ENCODE assay signal across 18 mouse cellular contexts in the genomic region with DNA sequence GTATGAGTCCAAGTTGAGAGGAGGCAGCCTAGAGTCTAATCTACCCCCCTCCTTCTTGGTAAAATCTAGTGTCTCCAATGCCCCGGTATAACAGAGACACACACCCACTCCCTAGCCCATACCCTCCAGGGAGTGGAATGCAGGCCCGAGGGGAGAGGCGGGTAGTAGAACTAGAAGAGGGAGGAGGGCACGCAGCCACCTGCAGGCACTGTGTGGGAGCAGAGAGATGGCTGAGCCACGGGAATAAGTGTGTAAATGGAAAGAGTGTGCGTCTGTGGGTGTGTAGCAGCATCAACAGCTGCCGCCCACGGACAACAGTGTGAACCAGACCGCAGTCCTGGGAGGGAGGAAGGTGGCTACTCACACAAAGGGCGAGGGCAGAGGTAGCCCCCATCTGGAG. TPM values are rescaled to one million over a fixed set of nuclear protein-coding genes. Genes with fewer than 3 reads are reported as not detected.
A peak's percentile ranks its signal among the peaks of the same experiment; 100 is the strongest.
DNase-seq lines count a peak whose midpoint lies in the region; ATAC-seq and TF ChIP-seq lines count a peak whose summit lies in the region.
"Had no signal": no experiment of that assay in that cellular context is flagged by ENCODE, and none has a peak within 500 bp of the region (broad histone marks: within the 10 kb centered on the region; RNA-seq: fewer than 3 reads in every experiment).

No protein-coding gene starts in this region.

- peak; percentile 66 to 69 for DNase-seq in frontal cortex, postnatal 36 days (ENCODE audit: low spot score in 2 of 2)
- no peak for DNase-seq in frontal cortex, postnatal 10 days (ENCODE audit: low spot score in 2 of 2)
- no peak for DNase-seq in lung, adult 2 months
- DNase-seq in brain, adult 2 months (ENCODE audit: low read depth, low spot score) = peak; percentile 80
- peak; percentile 62 to 70 for DNase-seq in left cerebral cortex, postnatal 36 days (ENCODE audit: low spot score in 2 of 2)
- DNase-seq in heart, adult 11 months = no peak
- DNase-seq: gastrocnemius, postnatal 10 days; kidney, adult 9 months; kidney, postnatal 36 days; layer of hippocampus, postnatal 36 days had no signal

- no peak for TF ChIP-seq POLR2A in lung, adult 2 months (IDR thresholded peaks at IDR 0.05; ENCODE audit: borderline replicate concordance, extremely low read depth, low read depth, low read length)

- H3K27me3 ChIP-seq in lung, embryonic 16.5 days (ENCODE audit: control insufficient read depth, insufficient read depth, low read depth, low read length) = no peaks in the 10 kb centered on the region
- H3K27me3 ChIP-seq: limb, embryonic 15.5 days had no signal

- peaks cover 18% of the 10 kb centered on the region for H3K4me1 ChIP-seq in lung, embryonic 16.5 days (replicated peaks; ENCODE audit: control insufficient read depth, insufficient read depth, low read length)
- H3K4me1 ChIP-seq in lung, adult 2 months (ENCODE audit: control insufficient read depth, insufficient read depth, low read length) = no peaks in the 10 kb centered on the region

- TF ChIP-seq CTCF in lung, adult 2 months (IDR thresholded peaks at IDR 0.05; ENCODE audit: insufficient read depth, low read length) = no peak

- no peak overlapping the region for H3K4me3 ChIP-seq in lung, embryonic 16.5 days (ENCODE audit: low read length)
- no peak overlapping the region for H3K4me3 ChIP-seq in lung, adult 2 months (replicated peaks; ENCODE audit: extremely low read depth, low read depth, low read length)
- H3K4me3 ChIP-seq: erythroblast, embryonic 14.5 days; hindbrain, embryonic 12.5 days; limb, embryonic 15.5 days had no signal

- H3K9ac ChIP-seq in lung, embryonic 16.5 days (ENCODE audit: low read length) = 0 out of 2 replicates have a peak overlapping the region, but pooled peaks have one; percentile 5
- H3K9ac ChIP-seq: hindbrain, embryonic 12.5 days; limb, embryonic 15.5 days had no signal

- ATAC-seq in lung, embryonic 16.5 days (ENCODE audit: low read depth) = peak; percentile 58
- ATAC-seq: forebrain, embryonic 16.5 days; midbrain, embryonic 16.5 days had no signal

- intact Hi-C loops in left cerebral cortex, postnatal 36 days (cut with DNase I) = loop anchor here (5.0 kb wide), 1 partner anchor 33 kb away; no protein-coding TSS in a partner anchor

- no peak overlapping the region for H3K4me2 ChIP-seq in lung, embryonic 16.5 days (ENCODE audit: low read depth, low read length)
- H3K4me2 ChIP-seq: hindbrain, embryonic 12.5 days; limb, embryonic 15.5 days had no signal

- H3K36me3 ChIP-seq in lung, embryonic 16.5 days (ENCODE audit: control insufficient read depth, insufficient read depth, low read length) = peaks cover 10% of the 10 kb centered on the region; the same call in 1 of the 2 replicates

- 59% methylated on average over 10 of the region's 10 CpGs for WGBS in lung, embryonic 16.5 days
- 71% methylated on average over 10 of the region's 10 CpGs for WGBS in lung, adult 2 months

- no peak overlapping the region for H3K27ac ChIP-seq in lung, embryonic 16.5 days (ENCODE audit: low read length)
- H3K27ac ChIP-seq: hindbrain, embryonic 12.5 days; limb, embryonic 15.5 days had no signal

- no peaks in the 10 kb centered on the region for H3K9me3 ChIP-seq in lung, embryonic 16.5 days (ENCODE audit: control insufficient read depth, low read length)
- H3K9me3 ChIP-seq: hindbrain, embryonic 12.5 days; limb, embryonic 15.5 days had no signal

RNA-seq across cellular contexts. Expression of gene Pdk2, which starts 6.3 kb away (rescaled TPM):
- 37.3 and 43.3 TPM in 2 replicates for polyA plus RNA-seq in lung, embryonic 16.5 days (2015; fragmentation: Nextera tagmentation; extraction: Ambion mirVana)
- polyA plus RNA-seq in lung, adult 2 months (2012; rRNA removed) = 53.0 and 67.3 TPM in 2 replicates
- total RNA-seq in left cerebral cortex, postnatal 36 days (2021) = 100 to 1,000 TPM; 104 to 110 TPM

RNA-seq across cellular contexts. Expression of gene Samd14, which starts 25.2 kb away (rescaled TPM):
- 13.4 and 14.0 TPM in 2 replicates for polyA plus RNA-seq in lung, embryonic 16.5 days (2015; fragmentation: Nextera tagmentation; extraction: Ambion mirVana)
- polyA plus RNA-seq in lung, adult 2 months (2012; rRNA removed) = 5.9 and 7.0 TPM in 2 replicates
- 10 to 100 TPM; 24.3 to 30.2 TPM for total RNA-seq in left cerebral cortex, postnatal 36 days (2021)

RNA-seq across cellular contexts. Expression of gene Itga3, which starts 41.7 kb away (rescaled TPM):
- polyA plus RNA-seq in lung, embryonic 16.5 days (2015; fragmentation: Nextera tagmentation; extraction: Ambion mirVana) = 23.3 and 25.8 TPM in 2 replicates
- polyA plus RNA-seq in lung, adult 2 months (2012; rRNA removed) = 181 and 187 TPM in 2 replicates
- total RNA-seq in left cerebral cortex, postnatal 36 days (2021) = 10 to 100 TPM; 15.2 to 16.2 TPM

RNA-seq across cellular contexts. Expression of gene Ppp1r9b, which starts 44.1 kb away (rescaled TPM):
- polyA plus RNA-seq in lung, embryonic 16.5 days (2015; fragmentation: Nextera tagmentation; extraction: Ambion mirVana) = 8.2 and 8.3 TPM in 2 replicates
- 58.7 and 67.7 TPM in 2 replicates for polyA plus RNA-seq in lung, adult 2 months (2012; rRNA removed)
- total RNA-seq in left cerebral cortex, postnatal 36 days (2021) = 100 to 1,000 TPM; 700 to 743 TPM

RNA-seq across cellular contexts. Expression of gene Sgca, which starts 58.8 kb away (rescaled TPM):
- 1.3 and 1.4 TPM in 2 replicates for polyA plus RNA-seq in lung, embryonic 16.5 days (2015; fragmentation: Nextera tagmentation; extraction: Ambion mirVana)
- 19.9 and 54.4 TPM in 2 replicates for polyA plus RNA-seq in lung, adult 2 months (2012; rRNA removed)
- under 1 TPM; 0.50 to 0.69 TPM for total RNA-seq in left cerebral cortex, postnatal 36 days (2021)
- total RNA-seq: ES-E14 had no signal
- polyA plus RNA-seq: erythroblast, embryonic 14.5 days; intestine, embryonic 14.5 days had no signal

Comparison
In these comparisons a context has a peak if more than half of its experiments do, and no peak if none do; other contexts are left out.
1. DNase-seq: peak in frontal cortex, postnatal 36 days (2 of 2), brain, adult 2 months (single experiment) and left cerebral cortex, postnatal 36 days (2 of 2); none in frontal cortex, postnatal 10 days (0 of 2), lung, adult 2 months (single experiment) and heart, adult 11 months (single experiment).